Mouse (Mus musculus) limb, embryonic 11.5 days (tissue): ENCODE measurements around the gene Gse1. TPM values are rescaled to one million over a fixed set of nuclear protein-coding genes. Genes with fewer than 3 reads are reported as not detected.

Experiments
- ATAC-seq: fragments of 200-750 bp; cut with Nextera tagmentation; 2 replicates; pipeline ENCODE4 v1.8.0; 2017; ENCODE audit warnings: low read depth; ENCODE audit not compliant: insufficient number of reproducible peaks, low FRiP score, low TSS enrichment
- DNase-seq: peaks from one replicate; pipeline ENCODE4 v3.0.0-alpha.2; 2015; ENCODE audit warnings: low spot score
- H3K27ac ChIP-seq: fragments of 300-500 bp; sonication (generic); replicated peaks from 2 replicates; pipeline ENCODE4 v1.5.1; 2014; ENCODE audit warnings: low read depth, mild to moderate bottlenecking, low read length
- H3K27me3 ChIP-seq: fragments of 300-500 bp; sonication (generic); 2 replicates; pipeline ENCODE4 v1.6.1; 2014; ENCODE audit warnings: mild to moderate bottlenecking, low read length, mixed read lengths; ENCODE audit not compliant: control insufficient read depth, insufficient read depth
- H3K36me3 ChIP-seq: fragments of 300-500 bp; sonication (generic); 2 replicates; pipeline ENCODE4 v1.6.1; 2014; ENCODE audit warnings: mild to moderate bottlenecking, low read length, moderate library complexity, mixed read lengths; ENCODE audit not compliant: control insufficient read depth, insufficient read depth
- H3K4me1 ChIP-seq: fragments of 300-500 bp; sonication (generic); 2 replicates; pipeline ENCODE4 v1.6.1; 2014; ENCODE audit warnings: low read length, mixed read lengths; ENCODE audit not compliant: control insufficient read depth, insufficient read depth
- H3K4me2 ChIP-seq: fragments of 300-500 bp; sonication (generic); 2 replicates; pipeline ENCODE4 v1.6.1; 2014; ENCODE audit warnings: low read depth, mild to moderate bottlenecking, moderate library complexity; ENCODE audit not compliant: severe bottlenecking
- H3K4me3 ChIP-seq: fragments of 300-500 bp; sonication (generic); 2 replicates; pipeline ENCODE4 v1.5.1; 2014; ENCODE audit warnings: low read depth, low read length
- H3K9ac ChIP-seq: fragments of 300-500 bp; sonication (generic); 2 replicates; pipeline ENCODE4 v1.6.1; 2014; ENCODE audit warnings: mild to moderate bottlenecking, low read length
- H3K9me3 ChIP-seq: fragments of 300-500 bp; sonication (generic); 2 replicates; pipeline ENCODE4 v1.6.1; 2016; ENCODE audit warnings: low read length; ENCODE audit not compliant: control insufficient read depth
- WGBS: fragments of 180-500 bp; shearing (Covaris S2); extraction: QIAGEN DNeasy Blood & Tissue Kit; methylation state at CpG from one replicate; pipeline ENCODE4 v1.1.7; 2014; 5-methylcytosine and 5-hydroxymethylcytosine counted together
- polyA plus RNA-seq: library from polyadenylated mRNA; unstranded; fragments of >200 nt; fragmentation: Nextera tagmentation; extraction: Ambion mirVana; gene quantifications from 2 replicates; pipeline ENCODE4 v1.2.1, GENCODE M21; 2014

The Gse1 gene
- polyA plus RNA-seq, 1 experiment from 2014 or later: 6.6 TPM

DNA sequence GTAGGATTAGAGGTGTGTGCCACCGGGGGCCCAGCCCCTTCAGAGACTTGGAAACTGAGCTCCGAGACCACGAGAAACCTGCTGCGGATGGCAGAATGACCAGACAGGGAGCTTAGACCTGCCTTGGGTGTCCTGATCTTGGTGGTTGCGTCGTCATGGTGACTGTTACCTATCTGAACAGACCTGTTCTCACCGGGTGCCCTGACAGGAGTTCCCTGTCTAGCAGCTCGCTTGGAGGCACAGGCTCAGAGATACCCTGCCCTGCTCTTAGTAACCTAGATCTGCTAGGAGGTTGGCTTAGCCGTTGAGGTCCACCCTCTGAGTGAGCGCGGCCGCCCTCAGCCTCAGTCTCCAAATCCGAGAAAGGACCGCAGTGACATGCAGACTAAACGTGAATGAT, 292.0 kb downstream of the Gse1 start:
- H3K27me3 ChIP-seq: no peaks in the 10 kb centered on the region
- no peak overlapping the region for H3K4me3 ChIP-seq
- 63% methylated on average over 15 of the region's 15 CpGs for WGBS
- no peak for DNase-seq
- H3K4me2 ChIP-seq: no peak overlapping the region
- H3K4me1 ChIP-seq: peaks cover 55% of the 10 kb centered on the region
- H3K36me3 ChIP-seq: no peaks in the 10 kb centered on the region
- ATAC-seq: no peak
- H3K9me3 ChIP-seq: no peaks in the 10 kb centered on the region
- no peak overlapping the region for H3K27ac ChIP-seq
- no peak overlapping the region for H3K9ac ChIP-seq

DNA sequence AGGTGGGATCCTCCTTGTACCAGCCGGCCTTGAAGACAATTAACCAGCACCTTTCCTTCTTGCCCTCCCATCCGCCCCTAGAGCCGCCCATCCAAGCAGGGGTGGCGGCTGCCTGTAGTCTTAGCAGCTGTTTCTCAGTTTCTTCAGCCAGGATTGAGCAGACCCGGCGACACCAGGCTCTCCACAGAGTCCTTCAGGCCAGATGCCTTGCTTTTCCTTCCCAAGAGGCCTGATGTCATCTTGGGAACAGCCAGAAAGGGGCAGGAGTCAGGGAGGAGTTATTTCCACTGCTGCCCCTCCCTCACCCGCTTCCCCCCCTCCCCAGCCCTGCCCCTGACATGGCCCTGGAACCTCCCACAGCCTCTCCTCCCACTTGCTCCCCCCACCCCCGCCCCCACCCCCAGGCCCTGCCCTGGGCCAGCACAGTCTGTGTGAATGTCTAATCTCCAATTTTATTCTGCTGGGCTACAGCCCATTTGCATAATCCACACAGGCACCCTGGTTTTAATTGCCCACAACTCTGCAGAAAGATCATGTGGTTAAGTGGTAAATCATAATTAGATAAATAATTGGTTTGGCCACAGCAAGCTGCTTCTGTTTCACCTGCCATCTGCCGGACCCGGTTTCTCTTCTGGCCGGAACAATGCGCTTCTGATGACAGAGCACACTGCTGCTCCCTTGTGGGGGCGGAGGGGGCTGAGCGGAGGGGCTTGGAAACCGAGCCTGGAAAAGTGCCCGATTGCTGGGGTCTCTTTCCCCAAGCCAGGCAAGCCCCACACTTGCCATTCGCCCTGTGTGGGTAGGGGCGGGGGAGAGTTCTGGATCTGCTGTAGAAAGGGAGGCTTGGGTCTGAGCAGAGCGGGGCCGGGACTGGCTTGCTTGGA, 292.7 kb downstream of the Gse1 start:
- no peak for DNase-seq
- H3K9ac ChIP-seq: no peak overlapping the region
- no peak for ATAC-seq
- no peak overlapping the region for H3K4me2 ChIP-seq
- H3K4me1 ChIP-seq: peaks cover 59% of the 10 kb centered on the region
- no peaks in the 10 kb centered on the region for H3K27me3 ChIP-seq
- H3K36me3 ChIP-seq: no peaks in the 10 kb centered on the region
- 14% methylated on average over 20 of the region's 20 CpGs for WGBS
- H3K4me3 ChIP-seq: no peak overlapping the region
- no peaks in the 10 kb centered on the region for H3K9me3 ChIP-seq
- no peak overlapping the region for H3K27ac ChIP-seq

DNA sequence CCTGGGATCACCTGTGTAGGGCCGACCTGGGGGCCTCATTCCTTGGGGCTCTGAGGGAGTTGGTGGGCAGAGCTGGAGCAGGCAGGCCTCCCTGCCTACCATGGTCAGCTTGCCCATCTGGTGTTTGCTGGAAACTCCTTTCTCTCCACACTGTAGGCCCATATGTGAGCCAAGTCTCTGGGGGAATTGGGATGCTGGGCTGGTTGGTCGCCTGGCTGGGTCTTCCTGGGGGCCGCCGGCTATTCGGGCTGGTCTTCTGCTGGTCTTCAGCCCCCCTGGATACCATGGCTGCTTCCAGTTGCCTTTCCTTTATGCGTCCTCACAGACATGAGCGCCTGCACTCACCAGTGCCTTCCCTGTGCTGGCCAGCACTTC, 293.3 kb downstream of the Gse1 start:
- H3K27me3 ChIP-seq: no peaks in the 10 kb centered on the region
- no peak overlapping the region for H3K4me2 ChIP-seq
- H3K4me1 ChIP-seq: peaks cover 59% of the 10 kb centered on the region
- H3K9ac ChIP-seq: no peak overlapping the region
- H3K9me3 ChIP-seq: no peaks in the 10 kb centered on the region
- no peak overlapping the region for H3K4me3 ChIP-seq
- DNase-seq: no peak
- no peaks in the 10 kb centered on the region for H3K36me3 ChIP-seq
- H3K27ac ChIP-seq: no peak overlapping the region
- WGBS: 60% methylated on average over 7 of the region's 7 CpGs
- ATAC-seq: no peak

DNA sequence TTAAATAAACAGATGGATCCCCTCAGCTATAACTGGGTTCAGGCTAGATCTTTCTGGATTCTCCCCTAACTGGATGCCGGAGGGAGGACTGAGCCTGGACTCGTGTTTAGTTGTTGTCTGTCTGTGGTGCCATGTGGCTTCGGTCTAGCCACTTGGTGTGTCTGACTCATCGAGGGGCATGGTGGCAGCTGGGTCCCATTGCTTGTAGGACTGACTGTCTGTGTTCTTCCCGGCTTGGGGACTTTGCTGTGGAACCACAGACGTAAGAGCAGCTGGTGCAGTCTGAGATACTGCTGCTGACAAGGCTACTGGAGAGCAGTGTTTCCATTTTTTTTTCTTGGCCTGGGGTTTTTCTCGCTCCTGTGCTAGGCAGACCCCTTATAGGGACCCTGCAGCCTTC, 295.4 kb downstream of the Gse1 start:
- Histone ChIP-seq H3K4me1 (peaks cover 57% of the 10 kb centered on the region), H3K4me3 (no peak overlapping the region), H3K27ac (no peak overlapping the region), H3K36me3 (no peaks in the 10 kb centered on the region), H3K9me3 (no peaks in the 10 kb centered on the region), H3K4me2 (no peak overlapping the region), H3K9ac (no peak overlapping the region), H3K27me3 (no peaks in the 10 kb centered on the region)
- no peak for ATAC-seq
- WGBS: 82% methylated on average over 7 of the region's 7 CpGs
- DNase-seq: no peak

DNA sequence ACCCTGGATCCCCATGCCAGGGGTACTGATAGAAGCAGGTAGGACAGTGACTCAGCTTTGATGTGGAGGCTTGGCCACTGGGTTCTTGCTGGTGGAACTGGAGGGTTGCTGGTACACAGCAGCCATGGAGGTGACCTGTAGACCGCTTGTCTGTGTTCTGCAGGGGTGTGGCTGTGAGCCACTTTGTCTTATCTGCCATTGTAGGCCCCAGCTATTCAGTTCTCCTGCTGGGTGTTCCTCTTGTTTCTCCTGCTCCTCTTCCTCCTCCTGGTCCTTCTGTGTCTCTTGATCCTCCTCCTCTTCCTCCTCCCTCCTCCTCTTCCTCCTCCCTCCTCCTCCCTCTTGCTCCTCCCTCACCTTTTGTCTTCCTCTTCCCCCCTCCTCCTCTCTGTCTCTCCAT, 296.9 kb downstream of the Gse1 start:
- no peak overlapping the region for H3K4me2 ChIP-seq
- no peaks in the 10 kb centered on the region for H3K9me3 ChIP-seq
- H3K4me3 ChIP-seq: no peak overlapping the region
- WGBS: 75% methylated on average over 1 of the region's 1 CpGs
- no peaks in the 10 kb centered on the region for H3K27me3 ChIP-seq
- DNase-seq (no peak), ATAC-seq (no peak)
- no peak overlapping the region for H3K27ac ChIP-seq
- no peaks in the 10 kb centered on the region for H3K36me3 ChIP-seq
- H3K9ac ChIP-seq: no peak overlapping the region
- peaks cover 55% of the 10 kb centered on the region for H3K4me1 ChIP-seq

DNA sequence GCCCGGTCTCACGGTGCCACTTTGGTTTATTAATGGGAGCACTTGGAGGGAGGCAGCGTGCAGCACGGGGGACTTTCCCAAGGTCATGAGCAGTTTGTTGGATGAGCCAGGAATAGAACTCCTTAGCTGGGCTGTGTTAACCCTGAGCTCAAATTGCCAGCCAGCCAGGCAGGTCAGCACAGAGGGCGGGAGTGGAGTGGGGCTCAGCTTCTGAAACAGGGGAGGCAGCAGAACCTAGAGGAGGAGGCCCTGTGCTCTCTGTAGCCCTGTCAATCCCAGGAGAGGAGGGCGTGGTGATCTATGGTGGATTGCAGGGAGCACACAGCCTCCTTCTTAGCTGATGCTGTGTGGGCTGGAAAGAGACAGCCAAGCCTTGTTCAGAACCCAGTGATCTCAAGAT, 297.6 kb downstream of the Gse1 start:
- Histone ChIP-seq H3K27ac (no peak overlapping the region), H3K4me3 (no peak overlapping the region), H3K36me3 (no peaks in the 10 kb centered on the region), H3K9ac (no peak overlapping the region), H3K27me3 (no peaks in the 10 kb centered on the region), H3K9me3 (no peaks in the 10 kb centered on the region), H3K4me2 (no peak overlapping the region), H3K4me1 (peaks cover 48% of the 10 kb centered on the region)
- ATAC-seq (no peak), DNase-seq (no peak)
- 63% methylated on average over 6 of the region's 6 CpGs for WGBS

GRCm38 (mm10) chr8:120526577-120526976, 298.3 kb downstream of the Gse1 start:
- 41% methylated on average over 4 of the region's 4 CpGs for WGBS
- no peak for ATAC-seq
- Histone ChIP-seq H3K9me3 (no peaks in the 10 kb centered on the region), H3K36me3 (no peaks in the 10 kb centered on the region), H3K27ac (no peak overlapping the region), H3K4me1 (peaks cover 50% of the 10 kb centered on the region), H3K27me3 (no peaks in the 10 kb centered on the region), H3K9ac (no peak overlapping the region), H3K4me2 (no peak overlapping the region), H3K4me3 (no peak overlapping the region)
- no peak for DNase-seq

DNA sequence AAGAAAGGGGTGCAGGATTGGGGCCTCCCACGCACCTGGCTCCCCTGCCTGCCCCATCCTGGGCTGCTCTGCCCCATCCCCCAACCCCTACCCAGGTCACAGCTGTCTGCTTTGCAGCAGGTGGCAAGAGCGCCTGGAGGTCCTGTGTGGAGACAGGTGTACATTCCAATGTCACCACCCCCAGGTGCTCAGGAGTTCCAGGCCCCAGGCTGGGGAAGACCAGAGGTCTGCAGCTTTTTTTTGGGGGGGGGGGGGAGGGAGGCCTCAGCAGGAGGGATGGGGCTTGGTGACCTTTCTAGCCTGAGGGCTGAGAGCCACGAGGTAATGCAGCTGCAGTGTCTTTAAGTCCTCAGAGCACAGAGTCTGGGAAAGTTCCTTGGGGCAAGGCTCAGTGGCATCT, 300.1 kb downstream of the Gse1 start:
- ATAC-seq (no peak; the same call in 1 of the 2 replicates), DNase-seq (no peak)
- H3K27me3 ChIP-seq: no peaks in the 10 kb centered on the region
- 31% methylated on average over 3 of the region's 3 CpGs for WGBS
- no peak overlapping the region for H3K9ac ChIP-seq
- H3K27ac ChIP-seq: no peak overlapping the region
- no peaks in the 10 kb centered on the region for H3K9me3 ChIP-seq
- H3K36me3 ChIP-seq: no peaks in the 10 kb centered on the region
- peaks cover 65% of the 10 kb centered on the region for H3K4me1 ChIP-seq
- no peak overlapping the region for H3K4me3 ChIP-seq
- no peak overlapping the region for H3K4me2 ChIP-seq

- Histone ChIP-seq H3K9me3 (no peaks in the 10 kb centered on the region), H3K36me3 (no peaks in the 10 kb centered on the region), H3K27ac (no peak overlapping the region), H3K27me3 (no peaks in the 10 kb centered on the region), H3K4me3 (no peak overlapping the region), H3K4me1 (peaks cover 74% of the 10 kb centered on the region), H3K9ac (no peak overlapping the region), H3K4me2 (no peak overlapping the region)
- WGBS: 58% methylated on average over 7 of the region's 7 CpGs
- no peak for ATAC-seq
- no peak for DNase-seq
Measured at GRCm38 (mm10) chr8:120529226-120529625, 301.0 kb downstream of the Gse1 start.
